Mouse (Mus musculus) stomach, embryonic 16.5 days (tissue): ENCODE data around the gene Cacna2d2. TPM values are rescaled to one million over a fixed set of nuclear protein-coding genes. Genes with fewer than 3 reads are reported as not detected.

ENCODE experiments used
- ATAC-seq: fragments of 200-750 bp; cut with Nextera tagmentation; 2 replicates; pipeline ENCODE4 v1.8.0; 2017; ENCODE audit warnings: moderate number of reproducible peaks, moderate TSS enrichment; ENCODE audit not compliant: insufficient read depth, low FRiP score
- H3K27ac ChIP-seq: fragments of 300-500 bp; sonication (generic); 2 replicates; pipeline ENCODE4 v1.5.1; 2014; ENCODE audit warnings: low read length
- H3K27me3 ChIP-seq: fragments of 300-500 bp; sonication (generic); 2 replicates; pipeline ENCODE4 v1.6.1; 2014; ENCODE audit warnings: low read length, control low read depth, mixed read lengths; ENCODE audit not compliant: control insufficient read depth, insufficient read depth
- H3K36me3 ChIP-seq: fragments of 300-500 bp; sonication (generic); 2 replicates; pipeline ENCODE4 v1.6.1; 2014; ENCODE audit warnings: low read length; ENCODE audit not compliant: control insufficient read depth, insufficient read depth
- H3K4me1 ChIP-seq: fragments of 300-500 bp; sonication (generic); 2 replicates; pipeline ENCODE4 v1.6.1; 2014; ENCODE audit warnings: low read length, control low read depth, mixed read lengths; ENCODE audit not compliant: control insufficient read depth, insufficient read depth
- H3K4me2 ChIP-seq: fragments of 300-500 bp; sonication (generic); 2 replicates; pipeline ENCODE4 v1.6.1; 2014; ENCODE audit warnings: low read depth, low read length, mixed read lengths
- H3K4me3 ChIP-seq: fragments of 300-500 bp; sonication (generic); replicated peaks from 2 replicates; pipeline ENCODE4 v1.5.1; 2014; ENCODE audit warnings: mild to moderate bottlenecking, low read length
- H3K9ac ChIP-seq: fragments of 300-500 bp; sonication (generic); 2 replicates; pipeline ENCODE4 v1.6.1; 2014; ENCODE audit warnings: low read length
- H3K9me3 ChIP-seq: fragments of 300-500 bp; sonication (generic); replicated peaks from 2 replicates; pipeline ENCODE4 v1.6.1; 2016; ENCODE audit warnings: low read length, control low read depth; ENCODE audit not compliant: control insufficient read depth
- WGBS: fragments of 180-500 bp; shearing (Covaris S2); extraction: QIAGEN DNeasy Blood & Tissue Kit; methylation state at CpG from one replicate; pipeline ENCODE4 v1.1.7; 2014; 5-methylcytosine and 5-hydroxymethylcytosine counted together
- polyA plus RNA-seq: library from polyadenylated mRNA; unstranded; fragments of >200 nt; fragmentation: Nextera tagmentation; extraction: Ambion mirVana; gene quantifications from 2 replicates; pipeline ENCODE4 v1.2.1, GENCODE M21; 2015

Gene Cacna2d2
- polyA plus RNA-seq, 1 experiment from 2014 or later, result 0.19 TPM

DNA sequence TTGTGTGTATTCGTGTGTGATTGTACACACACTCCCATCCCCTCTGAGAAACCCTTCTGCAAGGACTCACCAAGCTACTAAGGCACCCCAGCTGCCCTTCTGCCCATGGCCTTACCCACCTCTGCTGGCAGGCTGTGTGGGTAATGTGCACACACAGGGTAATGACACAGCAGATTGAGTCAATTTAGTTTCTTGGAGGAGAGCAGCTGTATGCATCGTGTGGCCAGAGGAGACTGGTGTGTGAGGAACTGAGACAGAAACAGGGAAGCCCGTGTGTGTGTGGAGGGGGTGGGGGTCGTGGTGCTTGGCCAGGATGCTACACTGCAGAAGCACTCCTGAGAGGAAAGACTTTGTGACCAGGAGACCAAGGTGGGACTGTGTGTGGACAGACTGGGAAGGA lies 27.0 kb upstream of the Cacna2d2 start:
- no peaks in the 10 kb centered on the region for H3K9me3 ChIP-seq
- 56% methylated on average over 4 of the region's 4 CpGs for WGBS
- ATAC-seq, result no peak
- H3K4me2 ChIP-seq, result no peak overlapping the region
- H3K27me3 ChIP-seq, result peaks cover 18% of the 10 kb centered on the region
- H3K4me1 ChIP-seq, result no peaks in the 10 kb centered on the region
- no peak overlapping the region for H3K4me3 ChIP-seq
- H3K36me3 ChIP-seq, result no peaks in the 10 kb centered on the region
- H3K27ac ChIP-seq, result no peak overlapping the region
- H3K9ac ChIP-seq, result no peak overlapping the region

- Histone ChIP-seq H3K27ac (no peak overlapping the region), H3K9me3 (no peaks in the 10 kb centered on the region), H3K36me3 (no peaks in the 10 kb centered on the region), H3K4me3 (no peak overlapping the region), H3K27me3 (peaks cover 38% of the 10 kb centered on the region), H3K9ac (no peak overlapping the region), H3K4me1 (peaks cover 5% of the 10 kb centered on the region; the same call in 1 of the 2 replicates), H3K4me2 (no peak overlapping the region)
- no peak for ATAC-seq
- WGBS, result 8% methylated on average over 8 of the region's 8 CpGs
Observed at GRCm38 (mm10) chr9:107374623-107375022, 24.8 kb upstream of the Cacna2d2 start.

DNA sequence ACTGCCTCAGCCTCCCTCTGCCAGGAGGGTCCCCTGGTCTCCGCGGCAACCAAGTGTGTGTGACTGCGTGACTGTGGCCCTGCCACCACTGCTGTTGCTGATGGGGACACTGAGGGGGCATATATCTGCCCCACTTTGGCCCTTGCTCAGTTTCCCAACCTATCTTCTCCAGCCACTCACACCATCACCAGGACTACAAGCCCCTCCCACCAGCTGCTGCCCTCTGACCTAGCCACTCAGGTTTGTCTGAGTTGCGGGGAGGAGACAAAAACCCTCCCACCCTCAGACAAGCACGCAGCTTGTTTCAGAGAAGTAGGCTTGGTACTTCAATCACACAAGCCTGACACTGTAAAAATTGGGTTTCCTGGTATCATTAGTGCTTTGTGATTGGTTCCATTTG lies 24.0 kb upstream of the Cacna2d2 start:
- H3K27ac ChIP-seq, result no peak overlapping the region
- H3K9ac ChIP-seq, result no peak overlapping the region
- no peak overlapping the region for H3K4me2 ChIP-seq
- no peaks in the 10 kb centered on the region for H3K36me3 ChIP-seq
- H3K4me1 ChIP-seq, result peaks cover 5% of the 10 kb centered on the region; the same call in 1 of the 2 replicates
- 21% methylated on average over 5 of the region's 5 CpGs for WGBS
- no peaks in the 10 kb centered on the region for H3K9me3 ChIP-seq
- H3K27me3 ChIP-seq, result peaks cover 46% of the 10 kb centered on the region
- no peak for ATAC-seq
- H3K4me3 ChIP-seq, result no peak overlapping the region

DNA sequence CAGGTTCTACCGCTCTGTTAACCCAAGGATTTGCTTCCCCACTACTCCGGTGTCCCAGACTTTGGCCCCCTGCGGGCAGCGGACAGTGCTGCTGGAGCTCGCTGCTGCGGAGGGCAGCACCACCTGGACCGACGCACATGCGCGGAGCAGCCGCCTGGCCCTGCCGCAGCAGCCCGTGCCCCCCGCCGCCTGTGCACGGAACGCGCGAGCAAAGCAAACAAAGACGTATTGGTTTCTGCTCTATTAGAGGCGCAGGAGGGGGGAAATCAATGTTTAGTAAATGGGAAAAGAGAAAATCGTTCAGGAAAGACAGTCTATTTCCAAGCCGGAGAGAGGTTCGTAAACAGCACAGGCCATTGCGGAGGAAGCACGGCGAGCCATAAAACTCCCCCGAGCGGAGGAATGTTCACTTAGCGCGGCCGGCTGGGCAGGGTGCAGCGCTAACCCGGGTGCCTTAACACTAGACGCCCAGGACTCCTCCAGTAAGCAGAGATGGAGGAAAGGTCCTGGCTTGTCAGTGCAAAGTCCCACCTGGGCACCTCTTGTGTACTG lies 21.4 kb upstream of the Cacna2d2 start:
- peaks cover 5% of the 10 kb centered on the region; the same call in 1 of the 2 replicates for H3K4me1 ChIP-seq
- peak overlapping the region; percentile 38 for H3K4me3 ChIP-seq
- H3K9me3 ChIP-seq, result no peaks in the 10 kb centered on the region
- WGBS, result under 1% methylated on average over 35 of the region's 35 CpGs
- ATAC-seq, result no peak
- H3K36me3 ChIP-seq, result no peaks in the 10 kb centered on the region
- peaks cover 70% of the 10 kb centered on the region for H3K27me3 ChIP-seq
- peak overlapping the region; percentile 58 for H3K4me2 ChIP-seq
- no peak overlapping the region for H3K9ac ChIP-seq
- H3K27ac ChIP-seq, result no peak overlapping the region

DNA sequence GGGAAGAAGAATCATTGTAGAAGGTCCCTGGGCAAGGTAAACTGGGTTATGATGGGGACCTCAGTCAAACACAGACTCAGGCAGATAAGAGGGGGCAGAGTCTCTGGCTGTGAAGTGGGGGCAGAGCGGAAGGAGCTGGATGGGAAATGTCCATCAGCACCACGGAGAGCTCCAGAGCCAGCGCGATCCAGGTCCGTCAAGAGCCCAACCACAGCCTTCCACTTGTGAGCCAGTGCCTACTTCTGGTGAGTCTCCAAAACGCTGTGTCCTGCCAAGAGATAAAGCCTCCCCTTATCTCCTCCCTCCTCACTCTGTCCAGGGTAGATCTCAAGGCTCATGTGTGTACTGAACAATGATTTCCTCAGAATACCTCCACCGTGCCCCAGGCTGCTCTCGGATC lies 17.7 kb upstream of the Cacna2d2 start:
- no peak overlapping the region for H3K4me2 ChIP-seq
- 5% methylated on average over 8 of the region's 8 CpGs for whole genome bisulfite sequencing
- H3K9ac ChIP-seq, result no peak overlapping the region
- peaks cover 5% of the 10 kb centered on the region; the same call in 1 of the 2 replicates for H3K4me1 ChIP-seq
- no peak for ATAC-seq
- H3K36me3 ChIP-seq, result no peaks in the 10 kb centered on the region
- no peak overlapping the region for H3K27ac ChIP-seq
- peaks cover 71% of the 10 kb centered on the region for H3K27me3 ChIP-seq
- H3K9me3 ChIP-seq, result no peaks in the 10 kb centered on the region
- no peak overlapping the region for H3K4me3 ChIP-seq

- no peak overlapping the region for H3K4me3 ChIP-seq
- no peak overlapping the region for H3K4me2 ChIP-seq
- 35% methylated on average over 3 of the region's 3 CpGs for WGBS
- H3K9ac ChIP-seq, result no peak overlapping the region
- no peaks in the 10 kb centered on the region for H3K4me1 ChIP-seq
- no peak for ATAC-seq
- H3K9me3 ChIP-seq, result no peaks in the 10 kb centered on the region
- no peaks in the 10 kb centered on the region for H3K36me3 ChIP-seq
- peaks cover 47% of the 10 kb centered on the region for H3K27me3 ChIP-seq
- no peak overlapping the region for H3K27ac ChIP-seq
Observed at GRCm38 (mm10) chr9:107384396-107384795, 15.0 kb upstream of the Cacna2d2 start.

GRCm38 (mm10) chr9:107386722-107387121 lies 12.7 kb upstream of the Cacna2d2 start:
- H3K4me3 ChIP-seq, result no peak overlapping the region
- 62% methylated on average over 3 of the region's 3 CpGs for WGBS

DNA sequence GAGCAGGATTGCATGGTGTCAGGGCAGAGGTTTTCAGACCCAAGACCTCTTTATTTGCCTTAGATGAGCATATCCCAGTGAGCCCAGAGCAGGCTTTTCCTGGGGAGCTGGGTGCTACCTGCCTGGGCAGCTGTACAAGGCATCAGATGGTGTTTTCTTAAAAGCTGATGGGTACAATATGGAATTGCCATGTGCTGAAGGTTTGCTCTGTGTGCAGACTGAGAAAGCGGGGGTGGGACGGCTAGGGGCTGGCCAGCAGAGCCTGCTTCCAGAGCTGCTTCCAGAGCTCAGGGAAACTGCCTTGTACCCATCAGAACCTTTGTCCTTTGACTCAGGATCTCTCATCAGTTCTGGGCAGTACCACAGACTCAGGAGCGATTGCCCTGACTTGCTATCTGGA lies 11.7 kb upstream of the Cacna2d2 start:
- Histone ChIP-seq H3K4me1 (no peaks in the 10 kb centered on the region), H3K36me3 (no peaks in the 10 kb centered on the region), H3K9me3 (no peaks in the 10 kb centered on the region), H3K27ac (no peak overlapping the region), H3K27me3 (peaks cover 16% of the 10 kb centered on the region), H3K4me3 (no peak overlapping the region), H3K4me2 (no peak overlapping the region), H3K9ac (no peak overlapping the region)
- no peak for ATAC-seq
- 87% methylated on average over 3 of the region's 3 CpGs for WGBS

More at GRCm38 (mm10) chr9:107386722-107387121, 12.7 kb upstream of the Cacna2d2 start:
- H3K9me3 ChIP-seq, result no peaks in the 10 kb centered on the region
- H3K4me2 ChIP-seq, result no peak overlapping the region
- no peaks in the 10 kb centered on the region for H3K36me3 ChIP-seq
- no peak for ATAC-seq
- peaks cover 26% of the 10 kb centered on the region for H3K27me3 ChIP-seq
- H3K27ac ChIP-seq, result no peak overlapping the region
- no peak overlapping the region for H3K9ac ChIP-seq
- no peaks in the 10 kb centered on the region for H3K4me1 ChIP-seq

DNA sequence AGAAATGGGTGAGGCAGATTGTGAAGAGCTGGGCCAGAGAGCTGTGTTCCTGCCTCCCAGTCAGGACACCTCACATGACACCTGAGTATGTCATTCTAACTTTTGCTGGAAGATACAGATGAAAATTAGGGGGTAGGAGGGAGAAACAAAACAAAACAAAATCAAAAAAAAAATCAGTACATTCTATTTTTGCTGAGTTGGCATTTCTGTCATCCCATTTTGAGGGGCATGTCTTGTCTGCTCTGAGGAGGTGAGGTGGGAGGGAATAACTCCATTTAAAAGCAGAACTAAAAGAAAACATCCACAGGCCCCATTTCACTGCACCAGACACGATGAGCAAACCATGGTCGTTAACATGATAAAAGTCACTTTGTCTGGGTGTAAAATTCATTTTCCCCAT lies 11.1 kb upstream of the Cacna2d2 start:
- Histone ChIP-seq H3K27ac (no peak overlapping the region), H3K9me3 (no peaks in the 10 kb centered on the region), H3K36me3 (no peaks in the 10 kb centered on the region), H3K9ac (no peak overlapping the region), H3K4me3 (no peak overlapping the region), H3K4me1 (no peaks in the 10 kb centered on the region), H3K27me3 (peaks cover 11% of the 10 kb centered on the region), H3K4me2 (no peak overlapping the region)
- no peak for ATAC-seq
- 69% methylated on average over 2 of the region's 2 CpGs for WGBS
